Mouse (Mus musculus) frontal cortex, postnatal 10 days (tissue): ENCODE results near the gene Akr7a5.

Experiments used
- DNase-seq, 2 experiments: peaks; one replicate each; pipeline ENCODE4 v3.0.0; 2022; ENCODE audit warnings: low spot score in 2 of 2, mixed read lengths in 1 of 2

Gene Akr7a5

GRCm38 (mm10) chr4:139351931-139352711 is 41.6 kb downstream of the Akr7a5 start, which contains the start of the genes Mrto4, Emc1 and Ubr4:
TSS of gene Mrto4 (minus strand) at chr4:139352576.
TSS of gene Emc1 (plus strand) at chr4:139352587.
TSS of gene Ubr4 (plus strand) at chr4:139352609.
- DNase-seq, result peak; percentile 74 to 84

GRCm38 (mm10) chr4:139352832-139353231 is 42.3 kb downstream of the Akr7a5 start:
- DNase-seq, result no peak

GRCm38 (mm10) chr4:139357211-139357610 is 46.7 kb downstream of the Akr7a5 start:
- no peak for DNase-seq

GRCm38 (mm10) chr4:139360761-139361548 is 50.4 kb downstream of the Akr7a5 start:
- no peak for DNase-seq

GRCm38 (mm10) chr4:139367336-139367735 is 56.8 kb downstream of the Akr7a5 start:
- DNase-seq, result no peak
